Mouse (Mus musculus): ENCODE measurements at regions not wholly inside any gene's neighbourhood (a gene's known extent, or its start where the extent isn't known, plus 50 kb on each side); places are given as distances from the start of the nearest gene placed in this dataset.

GRCm38 (mm10) chr2:71652261-71652801 is 93.1 kb upstream of the Itga6 start:
- TF ChIP-seq CTCF (conservative IDR thresholded peaks at IDR 0.05; ENCODE audit: insufficient read depth, insufficient read length, low read depth, low read length) (peak; percentile 47), POLR2A (IDR thresholded peaks at IDR 0.05; ENCODE audit: low read depth, low read length) (no peak)

Measured in kidney, adult 2 months (tissue).